Mouse (Mus musculus) adrenal gland, postnatal 36 days (tissue): ENCODE results near the gene C1ql4. TPM values are rescaled to one million over a fixed set of nuclear protein-coding genes. Genes with fewer than 3 reads are reported as not detected.

Source experiments
- DNase-seq, 2 experiments: peaks; one replicate each; pipeline ENCODE4 v3.0.0; 2021; ENCODE audit warnings: mixed read lengths in 1 of 2
- long read RNA-seq, 2 experiments: library from polyadenylated mRNA; stranded (forward); transcript quantifications; one replicate each; pipeline ENCODE4 v2.0.0; 2021; ENCODE audit warnings: borderline sequencing depth in 2 of 2
- total RNA-seq, 2 experiments: library from RNA; stranded (reverse); gene quantifications; 2 replicates each; pipeline ENCODE4 v1.2.3; 2021

The C1ql4 gene
- total RNA-seq, result not detected
- long read RNA-seq, experiment 1, result 0 reads
- long read RNA-seq, experiment 2, result 0 reads

DNA sequence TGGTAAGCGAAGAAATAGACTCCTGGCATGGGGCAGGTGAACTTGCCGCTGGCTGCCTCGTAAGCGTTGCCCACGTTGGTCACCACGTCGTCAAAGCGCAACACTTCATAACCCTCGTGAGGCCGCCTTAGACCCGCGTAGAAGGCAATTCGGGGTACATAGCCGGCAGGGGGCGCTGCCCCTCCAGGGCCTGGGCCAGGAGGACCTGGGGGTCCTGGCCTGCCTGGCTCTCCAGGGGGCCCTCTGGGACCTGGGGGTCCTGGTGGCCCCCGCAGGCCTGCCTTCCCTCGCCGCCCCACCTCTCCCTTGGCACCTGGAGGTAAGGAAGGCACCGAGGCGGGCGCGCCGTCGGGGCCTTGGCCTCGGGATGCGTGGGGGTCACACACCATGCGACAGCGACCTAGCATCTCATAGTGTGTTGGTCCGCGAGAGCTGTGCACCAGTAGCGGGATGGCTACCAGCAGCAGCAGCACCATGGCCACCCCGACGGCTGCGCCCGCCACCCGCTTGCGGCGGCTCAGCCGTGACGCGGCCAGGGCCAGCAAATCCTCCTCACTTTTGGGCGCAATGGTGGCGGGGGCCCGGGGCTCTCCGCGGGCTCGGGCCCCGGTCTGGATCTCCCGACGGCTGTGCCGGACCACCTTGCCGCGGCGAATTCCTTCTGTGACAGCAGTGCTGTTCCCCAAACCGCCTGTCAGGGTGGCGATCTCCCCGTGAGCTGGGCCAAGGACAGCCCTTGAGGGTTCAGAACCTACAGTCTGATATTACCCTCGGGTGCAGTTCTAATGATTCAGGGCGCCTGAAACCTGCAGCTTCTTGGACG is at the start of gene C1ql4:
Gene C1ql4 (minus strand): TSS at position 565 of the 823 bp plus-strand sequence.
- peak in 1 of 2 experiments; percentile 55 for DNase-seq

DNA sequence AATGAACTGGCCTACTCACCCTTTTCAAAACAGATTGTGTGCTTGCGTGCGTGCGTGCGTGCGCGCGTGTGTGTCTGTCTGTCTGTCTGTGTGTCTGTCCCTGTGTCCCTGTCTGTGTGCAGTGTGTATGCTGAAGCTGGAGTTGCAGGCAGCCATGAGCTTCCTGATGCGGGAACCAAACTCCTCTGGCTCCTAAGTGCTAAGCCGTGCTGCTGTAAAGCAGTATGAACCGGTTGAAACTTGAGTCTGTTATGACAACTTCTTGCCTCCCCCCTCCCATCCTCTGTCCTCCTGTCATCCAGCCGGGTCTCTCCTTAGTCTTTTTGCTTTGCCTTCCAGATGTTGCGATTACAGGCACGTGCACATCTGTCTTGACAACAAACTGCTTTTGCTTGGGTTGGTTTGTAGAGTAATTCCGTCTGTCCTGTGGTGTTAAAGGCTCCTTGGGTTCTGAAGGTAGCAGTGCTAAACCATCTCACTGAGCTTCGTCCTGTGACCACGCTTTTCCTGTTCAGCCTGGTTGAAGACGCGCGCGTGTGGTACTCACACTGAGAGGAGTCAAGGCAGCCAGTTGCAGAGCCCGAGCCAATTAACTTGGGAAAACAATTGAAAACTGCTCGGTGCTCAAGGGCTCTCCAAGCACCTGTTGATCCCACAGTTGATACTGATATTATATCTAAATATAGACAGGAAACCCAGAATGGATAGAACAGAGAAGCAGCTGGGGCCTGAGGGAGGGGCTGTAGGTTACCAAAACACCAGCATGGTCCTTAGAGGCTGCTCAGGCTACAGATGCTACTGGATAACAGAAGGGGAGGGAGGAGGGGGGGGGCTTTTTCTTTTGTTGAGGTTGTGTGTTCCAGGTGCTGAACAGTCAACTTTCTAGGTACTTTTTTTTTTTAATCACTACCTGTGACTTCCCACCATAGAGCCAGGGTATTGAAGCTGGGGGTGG is 42.6 kb upstream of the C1ql4 start:
- DNase-seq, result no peak

DNA sequence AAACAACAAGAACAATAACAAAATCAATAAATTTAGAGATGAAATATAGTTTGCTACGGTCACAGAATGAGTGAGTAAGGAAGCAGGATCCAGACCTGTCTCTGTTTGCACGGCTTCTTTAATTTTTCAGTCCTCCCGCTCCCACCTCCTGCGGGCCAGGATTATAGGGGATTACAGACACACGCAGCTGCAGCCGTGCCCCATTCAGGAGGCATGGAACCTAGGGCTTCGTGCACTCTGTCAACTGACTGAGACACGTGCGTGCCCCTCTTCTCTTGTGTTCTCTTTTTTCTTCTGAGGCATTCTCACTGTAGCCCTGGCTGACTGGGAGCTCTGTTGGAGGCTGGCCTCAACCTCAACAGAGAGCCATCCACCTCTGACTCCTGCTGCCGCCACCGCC is 41.8 kb upstream of the C1ql4 start:
- no peak for DNase-seq

DNA sequence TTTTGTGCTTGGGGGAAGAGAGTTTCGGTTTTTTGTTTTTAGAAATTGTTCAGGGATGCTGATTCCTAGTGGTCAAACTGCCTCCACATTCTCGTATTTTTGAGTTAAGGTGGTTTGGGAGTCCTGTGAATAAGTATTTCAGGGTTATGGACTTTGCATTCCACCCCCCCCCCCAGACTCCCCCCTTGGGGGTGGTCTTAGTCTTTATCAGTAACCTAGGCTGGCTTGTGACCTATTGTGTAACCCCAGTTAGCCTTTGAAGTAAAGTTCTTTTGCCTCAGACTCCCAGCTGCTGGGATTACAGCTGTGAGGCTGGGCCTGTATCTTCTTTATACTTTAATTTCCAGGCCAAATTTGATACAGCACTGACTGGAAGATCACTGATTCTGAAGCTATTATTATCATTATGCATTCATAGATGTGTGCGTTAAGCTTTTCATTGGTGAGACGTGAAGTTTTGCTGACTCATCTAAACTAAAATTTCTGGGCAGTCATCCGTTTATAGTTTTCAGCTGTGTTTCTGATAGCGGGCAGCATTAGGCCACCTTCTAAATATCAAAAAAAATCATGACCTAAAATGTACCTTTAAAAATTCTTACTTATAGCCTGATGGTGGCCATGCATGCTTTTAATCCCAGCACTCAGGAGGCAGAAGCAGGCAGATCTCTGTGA is 40.4 kb upstream of the C1ql4 start:
- no peak for DNase-seq

DNA sequence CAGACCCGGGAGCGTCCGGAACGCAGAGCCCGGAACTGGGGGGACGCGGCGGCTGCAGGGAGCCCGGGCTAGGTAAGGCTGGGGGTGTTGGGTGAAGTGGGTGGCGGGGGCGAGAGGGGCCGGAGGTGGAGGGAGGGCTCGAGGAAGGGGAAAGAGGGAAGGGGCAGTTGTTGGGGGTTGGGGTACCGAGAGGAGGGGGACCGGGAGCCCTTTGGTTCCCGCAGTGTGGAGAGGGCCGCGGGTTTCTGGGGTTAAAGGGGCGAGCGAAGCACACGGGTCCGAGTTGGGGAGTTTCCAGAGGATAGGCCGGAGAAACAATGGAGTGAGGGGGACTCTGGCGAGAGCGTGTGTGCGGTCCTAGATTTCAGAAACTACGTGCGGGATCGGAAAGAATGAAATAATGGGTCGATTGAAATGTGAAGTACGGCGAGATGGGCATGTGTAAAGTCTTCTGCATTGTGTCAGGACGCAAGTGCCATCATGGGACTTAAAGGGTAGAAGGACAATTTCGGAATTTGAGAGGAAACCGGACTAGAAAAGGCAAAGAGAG is 39.3 kb upstream of the C1ql4 start:
- DNase-seq, result no peak

DNA sequence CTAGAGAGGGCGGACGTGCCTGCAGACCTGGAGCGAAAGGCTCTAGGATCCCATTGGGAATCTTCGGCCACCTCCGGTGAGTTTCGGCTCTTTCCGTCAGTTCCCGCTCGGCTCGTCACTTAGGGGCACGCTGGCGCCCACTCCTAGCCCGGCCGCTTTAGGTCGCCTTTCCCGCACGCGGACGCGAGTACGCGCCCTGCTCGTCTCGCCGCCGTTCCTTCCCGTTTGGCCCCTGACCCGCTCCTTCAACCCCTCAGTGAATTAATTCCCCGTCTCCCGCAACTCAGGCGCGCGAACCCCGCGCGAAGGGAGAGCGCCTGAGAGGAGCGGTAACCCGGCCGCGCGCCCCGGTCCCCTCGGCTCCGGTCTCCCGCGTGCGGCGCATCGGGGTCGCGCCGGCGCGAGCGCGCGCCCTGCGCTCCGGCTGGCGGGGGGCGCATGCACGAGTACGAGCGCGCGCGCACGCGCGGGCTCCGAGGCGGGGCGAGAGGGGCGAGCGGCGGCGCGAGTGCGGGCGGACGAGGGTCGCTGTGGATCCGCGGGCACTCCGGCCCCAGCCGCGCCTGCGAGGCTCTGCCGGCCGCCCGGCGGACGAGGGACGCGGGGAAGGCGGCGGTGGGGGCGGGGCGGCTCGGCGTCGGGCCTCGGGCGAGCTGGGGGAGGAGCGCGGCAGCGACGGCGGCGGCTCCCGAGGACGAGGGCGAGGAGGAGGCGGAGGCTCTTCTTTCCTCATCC is 38.6 kb upstream of the C1ql4 start:
- peak; percentile 92 to 93 for DNase-seq

DNA sequence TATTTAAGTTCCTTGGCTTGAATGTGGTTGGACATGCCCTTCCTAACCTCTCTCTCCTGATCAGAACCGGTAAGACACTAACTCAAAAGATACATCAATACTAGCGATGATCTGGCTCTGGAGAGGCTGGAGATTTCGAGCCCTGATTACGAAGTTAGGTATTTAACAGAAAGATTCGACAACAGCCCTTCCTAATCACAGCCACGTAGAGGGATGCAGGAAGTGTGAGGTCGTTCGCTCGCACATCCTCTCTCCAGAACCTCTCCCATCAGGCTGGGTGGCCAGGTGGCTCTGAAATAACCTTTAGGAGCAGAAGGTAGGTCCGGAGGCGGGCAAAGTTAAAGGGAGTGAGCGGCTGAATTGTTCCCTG is 38.1 kb upstream of the C1ql4 start, which contains the start of gene Spats2:
Gene Spats2 (plus strand): TSS at position 206 of the 370 bp plus-strand sequence.
- DNase-seq, result no peak

DNA sequence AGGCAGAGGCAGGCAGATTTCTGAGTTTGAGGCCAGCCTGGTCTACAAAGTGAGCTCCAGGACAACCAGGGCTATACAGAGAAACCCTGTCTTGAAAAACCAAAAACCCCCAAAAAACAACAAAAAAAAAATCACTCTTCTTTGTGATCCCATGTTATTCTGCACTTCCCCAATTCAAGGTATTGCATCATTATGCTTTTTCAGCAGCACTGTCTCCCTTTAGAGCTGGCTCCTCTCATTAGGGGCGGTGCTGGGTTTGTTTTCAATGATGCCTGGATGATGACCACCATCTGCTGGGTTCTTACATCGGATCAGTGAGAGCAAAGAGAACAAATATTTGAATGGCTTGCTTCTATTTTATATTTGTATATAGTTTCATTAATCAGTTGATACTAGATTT is 35.0 kb upstream of the C1ql4 start:
- DNase-seq, result no peak

DNA sequence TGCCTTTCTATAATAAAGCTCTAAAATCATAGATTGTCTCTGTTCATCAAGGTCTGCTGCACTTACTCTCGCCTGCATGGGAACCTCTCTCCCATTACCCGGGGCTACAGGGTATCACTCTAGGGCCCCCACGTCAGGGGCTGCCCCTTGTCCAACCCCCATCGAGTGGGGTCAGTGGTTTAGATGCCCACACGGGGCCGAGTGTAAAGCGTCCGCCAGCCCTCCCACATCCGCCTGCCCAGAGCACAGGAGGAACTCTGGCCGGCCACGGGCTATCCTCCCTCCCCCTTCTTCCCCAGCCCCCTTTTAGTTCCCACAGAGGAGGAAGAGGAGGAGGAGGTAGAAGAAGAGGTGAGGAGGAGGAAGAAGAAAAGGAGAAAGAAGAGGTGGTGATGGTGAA is 33.2 kb upstream of the C1ql4 start:
- DNase-seq, result no peak

DNA sequence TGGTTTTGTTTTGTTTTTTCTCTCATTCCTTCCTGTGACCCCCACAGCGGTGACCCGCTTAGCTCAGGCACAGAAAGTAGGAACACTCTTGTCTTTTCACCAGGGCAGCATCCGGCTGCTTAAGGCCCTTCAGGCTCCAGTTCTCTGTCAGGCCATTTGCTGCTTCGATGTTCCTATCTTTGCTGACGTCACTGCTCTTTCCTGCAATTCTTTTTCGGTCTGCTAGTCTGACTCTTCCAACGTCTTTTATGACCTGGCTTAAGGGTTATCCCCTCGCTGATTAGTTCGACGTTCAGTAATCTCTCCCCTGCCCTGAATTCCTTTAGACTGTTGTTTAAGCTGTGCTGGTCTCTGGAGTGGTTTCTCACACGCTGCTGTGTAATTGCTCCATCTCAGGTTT is 28.9 kb upstream of the C1ql4 start:
- peak in 1 of 2 experiments; percentile 14 for DNase-seq

DNA sequence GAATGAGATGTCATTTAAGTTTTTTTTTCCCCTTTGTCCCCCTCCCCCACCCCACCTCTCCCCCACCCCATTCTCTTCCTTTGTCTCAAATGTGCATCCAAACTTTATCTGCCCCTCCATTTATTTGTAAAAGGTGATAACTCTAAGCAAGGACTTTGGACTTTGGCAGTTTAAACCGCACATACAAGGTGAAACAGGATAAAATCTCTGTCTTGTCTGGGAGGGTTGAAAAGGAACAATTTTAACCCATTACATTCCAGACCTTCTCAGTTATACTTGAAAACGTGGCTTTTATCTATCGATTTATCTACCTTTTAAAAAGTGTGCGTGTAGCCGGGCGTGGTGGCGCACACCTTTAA is 27.4 kb upstream of the C1ql4 start:
- DNase-seq, result no peak

DNA sequence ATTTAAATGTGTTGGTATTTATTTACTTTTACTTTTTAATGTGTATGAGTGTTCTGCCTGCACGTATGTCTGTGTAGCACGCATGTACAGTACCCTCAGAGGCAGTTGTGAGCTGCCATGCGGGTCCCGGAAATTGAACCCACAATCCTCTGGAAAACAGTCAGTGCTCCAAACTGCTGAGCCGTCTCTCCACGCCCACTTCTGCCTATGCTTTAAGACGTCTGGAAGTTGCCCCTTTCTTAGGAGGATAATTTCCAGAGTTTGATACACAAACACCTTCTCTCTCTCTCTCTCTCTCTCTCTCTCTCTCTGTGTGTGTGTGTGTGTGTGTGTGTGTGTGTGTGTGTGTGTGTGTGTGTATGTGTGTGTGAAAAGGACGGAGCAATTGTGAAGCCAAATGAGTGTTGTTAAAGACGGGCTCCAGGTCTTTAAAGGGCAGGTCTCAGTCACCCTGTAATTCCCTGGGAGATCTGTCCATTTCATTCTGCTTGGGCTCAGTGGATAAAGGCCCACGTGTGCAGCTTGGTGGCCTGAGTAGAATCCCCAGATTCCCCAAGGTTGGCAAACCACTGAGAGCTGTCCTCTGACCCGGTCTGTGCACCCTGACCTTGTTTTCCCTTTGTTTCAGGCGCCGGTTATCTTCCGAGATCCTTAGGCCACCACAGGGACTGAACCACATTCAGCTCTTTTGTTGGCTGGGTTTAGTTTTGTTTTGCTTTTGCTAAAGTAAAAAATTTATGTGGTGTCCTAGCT is 26.9 kb upstream of the C1ql4 start:
- DNase-seq, result no peak

DNA sequence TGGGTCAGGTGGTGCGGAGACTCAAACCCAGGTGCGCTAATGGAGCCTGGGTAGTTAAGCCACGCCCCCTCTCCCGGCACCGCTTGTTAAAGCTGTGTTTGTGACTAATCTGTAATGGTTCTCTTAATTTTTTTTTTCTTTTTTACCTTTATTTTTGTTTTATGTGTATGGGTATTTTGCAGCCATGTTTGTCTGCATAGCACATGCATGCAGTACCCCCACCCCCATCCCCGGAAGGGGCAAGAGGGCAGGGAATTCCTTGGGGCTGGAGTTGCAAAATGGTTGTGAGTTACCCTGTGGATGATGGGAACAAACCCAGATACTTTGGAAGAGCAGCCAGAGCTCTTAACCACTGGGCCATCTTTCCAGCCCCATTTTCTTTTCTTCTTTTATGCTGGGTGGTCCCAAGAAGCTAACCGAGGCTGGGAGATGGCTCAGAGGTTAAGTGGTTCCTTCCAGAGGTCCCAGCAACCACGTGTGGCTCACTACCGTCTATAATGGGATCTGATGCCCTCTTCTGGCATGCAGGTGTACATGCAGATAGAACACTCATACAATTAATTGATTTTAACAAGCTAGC is 25.9 kb upstream of the C1ql4 start:
- DNase-seq, result peak in 1 of 2 experiments; percentile 54

DNA sequence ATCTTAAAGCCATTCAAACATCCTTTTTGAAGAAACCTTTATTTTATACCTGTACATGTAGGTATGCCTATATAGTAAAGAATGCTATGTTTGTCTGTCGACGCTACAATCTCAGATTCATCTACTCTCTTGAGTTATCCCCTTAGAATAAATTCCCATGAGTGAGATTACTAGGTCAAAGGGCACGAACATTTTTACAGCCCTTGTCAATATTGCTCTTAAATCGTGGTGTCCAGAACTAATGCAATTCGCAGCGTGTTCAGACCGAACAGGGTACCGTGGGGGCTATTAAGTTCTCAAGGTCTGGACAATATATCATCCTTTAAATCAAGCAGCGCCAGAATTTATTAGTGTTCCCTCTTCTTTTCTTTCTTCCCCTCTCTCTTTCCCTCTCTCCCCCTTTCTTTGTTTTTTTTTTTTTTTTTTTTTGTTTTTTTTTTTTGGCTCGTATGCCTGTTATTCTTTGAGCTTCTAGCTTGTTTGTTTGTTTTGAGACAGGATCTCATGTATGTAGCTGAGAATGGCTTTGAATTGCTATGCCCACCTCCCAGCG is 25.3 kb upstream of the C1ql4 start:
- DNase-seq, result no peak

DNA sequence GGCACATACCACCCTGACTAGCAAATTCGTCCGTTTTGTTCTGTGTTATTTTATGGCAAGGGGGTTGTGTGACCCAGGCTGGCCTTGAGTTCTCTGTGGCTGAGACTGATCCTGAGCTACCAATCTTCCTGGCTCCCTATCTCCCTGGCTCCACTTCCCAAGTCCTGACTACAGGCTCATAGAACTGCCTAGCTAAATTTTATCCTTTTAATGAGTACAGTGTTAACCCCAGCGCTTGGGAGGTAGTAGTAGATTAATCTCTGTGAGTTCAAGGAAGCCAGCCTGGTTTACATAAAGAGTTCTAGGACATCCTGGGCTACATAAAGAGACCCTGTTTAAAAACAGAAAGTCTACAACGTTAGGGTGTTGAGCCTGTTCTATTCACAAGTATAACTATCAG is 24.2 kb upstream of the C1ql4 start:
- no peak for DNase-seq

DNA sequence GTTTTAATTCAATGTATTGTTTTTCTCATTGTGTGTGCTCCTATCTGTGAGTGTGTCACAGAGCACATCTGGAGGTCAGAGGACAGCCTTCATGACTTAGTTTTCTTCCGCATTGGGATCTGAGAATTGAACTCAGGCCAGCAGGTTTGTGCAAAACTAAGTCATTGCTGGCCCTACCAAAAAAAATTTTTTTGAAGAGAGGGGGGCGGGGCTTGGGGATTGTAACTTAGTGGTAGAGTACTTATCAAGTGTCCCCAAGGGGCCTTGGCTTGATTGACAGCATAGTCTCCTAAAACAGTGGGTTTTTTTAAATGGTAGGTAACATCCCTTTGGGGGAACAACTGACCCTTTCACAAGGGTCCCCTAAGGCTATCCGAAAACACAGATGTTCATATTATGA is 23.5 kb upstream of the C1ql4 start:
- peak in 1 of 2 experiments; percentile 30 for DNase-seq

DNA sequence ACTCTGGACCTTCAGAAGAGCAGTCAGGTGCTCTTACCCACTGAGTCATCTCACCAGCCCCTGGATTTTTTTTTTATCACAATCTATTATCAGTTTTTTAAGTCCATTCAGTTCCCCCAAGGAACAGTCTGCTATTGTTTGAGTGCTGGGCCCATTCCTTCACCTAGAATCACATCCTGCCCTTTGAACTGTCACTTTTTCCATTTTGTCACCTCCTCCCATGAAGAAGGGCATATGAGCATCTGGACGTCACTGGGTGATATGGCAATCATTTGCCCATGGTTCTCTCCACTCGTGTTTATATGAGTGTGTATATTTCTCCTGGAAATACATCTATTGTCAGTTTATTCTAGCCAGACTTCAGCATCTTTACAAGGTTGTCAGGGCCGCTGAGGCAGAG is 20.2 kb upstream of the C1ql4 start:
- no peak for DNase-seq

DNA sequence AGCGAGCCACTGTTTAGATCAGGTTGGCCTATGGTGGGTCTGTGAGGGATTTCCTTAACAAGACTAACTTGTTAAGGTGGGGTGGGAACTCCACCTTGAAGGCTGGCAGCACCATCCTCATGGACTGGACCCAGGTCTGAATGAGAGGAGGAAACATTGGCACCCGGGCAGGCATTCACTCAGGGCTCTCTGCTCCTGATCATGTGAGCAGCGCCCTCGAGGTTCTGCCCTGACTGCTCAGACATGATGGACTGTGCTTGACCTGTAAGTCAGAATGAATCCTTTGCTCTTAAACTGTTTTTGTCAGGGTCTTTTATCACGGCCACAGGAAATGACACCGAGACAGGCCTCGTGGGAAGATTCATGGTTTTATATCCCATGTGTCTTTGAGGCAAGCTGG is 17.6 kb upstream of the C1ql4 start:
- DNase-seq, result no peak

DNA sequence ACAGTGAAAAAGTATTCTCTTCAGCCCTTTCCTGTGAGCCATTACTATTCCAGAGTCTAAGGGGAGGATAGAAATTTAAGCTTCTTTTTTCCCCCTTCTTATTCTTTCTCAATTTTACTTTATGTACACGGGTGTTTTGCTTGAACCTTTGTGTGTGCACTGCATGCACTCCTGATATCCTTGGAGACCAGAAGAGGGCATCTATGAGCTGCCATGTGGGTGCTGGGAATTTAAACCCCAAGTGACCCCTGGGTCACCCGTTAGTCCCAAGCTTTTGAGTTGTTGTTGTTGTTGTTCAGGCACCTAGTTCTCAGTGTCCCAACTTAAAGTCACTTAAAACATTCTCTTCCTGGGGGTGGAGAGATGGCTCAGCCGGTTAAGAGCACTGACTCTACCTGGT is 12.4 kb upstream of the C1ql4 start:
- no peak for DNase-seq

DNA sequence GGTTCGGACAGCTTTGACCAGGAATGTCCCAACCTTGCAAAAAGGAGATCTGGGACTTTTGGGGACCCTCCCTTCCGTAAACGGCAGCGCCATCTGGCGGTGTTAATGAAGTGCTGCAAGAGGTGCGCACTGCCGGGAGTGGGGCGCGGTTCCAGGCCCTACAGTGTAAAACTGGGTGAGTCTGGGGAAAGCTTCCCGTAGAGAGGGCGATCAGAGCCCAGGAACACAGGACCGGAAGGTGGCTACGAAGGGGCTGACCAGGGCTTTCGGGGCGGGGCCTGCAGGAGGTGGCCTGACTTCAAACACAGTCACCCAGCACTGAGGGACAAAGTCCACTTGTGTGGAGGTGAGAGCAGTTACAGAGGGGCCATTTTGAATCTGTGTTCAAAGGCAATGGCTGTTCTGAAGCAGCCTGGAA is 11.5 kb upstream of the C1ql4 start:
- peak; percentile 62 to 73 for DNase-seq
